Mouse (Mus musculus) left cerebral cortex, adult 18-20 months (tissue): ENCODE data around the gene Brd1. TPM values are rescaled to one million over a fixed set of nuclear protein-coding genes. Genes with fewer than 3 reads are reported as not detected.
"Not testable (repeated sequence)": the region's sequence is repeated elsewhere in the genome, so short reads cannot be mapped to it uniquely, and the experiment has no call there.

Experiments
- DNase-seq, 2 experiments: peaks; one replicate each; pipeline ENCODE4 v3.0.0; 2021 to 2022; ENCODE audit warnings: low spot score in 2 of 2, mixed read lengths in 1 of 2
- long read RNA-seq, 2 experiments: library from polyadenylated mRNA; stranded (forward); transcript quantifications; one replicate each; pipeline ENCODE4 v2.0.0; 2021
- total RNA-seq, 2 experiments: library from RNA; stranded (reverse); gene quantifications; 2 replicates each; pipeline ENCODE4 v1.2.3; 2021

The Brd1 gene
- total RNA-seq: 10 to 100 TPM; 49.9 to 53.0 TPM
- long read RNA-seq, experiment 1, full-length matches to known transcripts: 5 of 46 reads
- long read RNA-seq, experiment 1, partial matches to known transcripts: 21 of 46 reads
- long read RNA-seq, experiment 1, other reads (novel, unspliced or antisense): 20 of 46 reads
- long read RNA-seq, experiment 2, full-length matches to known transcripts: 3 of 22 reads
- long read RNA-seq, experiment 2, partial matches to known transcripts: 14 of 22 reads
- long read RNA-seq, experiment 2, other reads (novel, unspliced or antisense): 5 of 22 reads

- peak; percentile 77 to 86 for DNase-seq
These were observed at the start of gene Brd1 for GRCm38 (mm10) chr15:88733834-88734571. Brd1 (minus strand) TSS chr15:88734233.

GRCm38 (mm10) chr15:88774630-88775029 lies 40.6 kb upstream of the Brd1 start:
- DNase-seq: not testable (repeated sequence)

- DNase-seq: no peak
These were observed 34.5 kb upstream of the Brd1 start for GRCm38 (mm10) chr15:88768537-88768936.

- DNase-seq: not testable (repeated sequence)
These were observed 32.1 kb upstream of the Brd1 start for GRCm38 (mm10) chr15:88766139-88766538.

- no peak for DNase-seq
These were observed 27.5 kb upstream of the Brd1 start for GRCm38 (mm10) chr15:88761551-88761950.

- no peak for DNase-seq
These were observed 24.0 kb upstream of the Brd1 start for GRCm38 (mm10) chr15:88758061-88758460.

GRCm38 (mm10) chr15:88755761-88756160 lies 21.7 kb upstream of the Brd1 start:
- DNase-seq: no peak

- DNase-seq: no peak
These were observed 20.9 kb upstream of the Brd1 start for GRCm38 (mm10) chr15:88754896-88755295.

GRCm38 (mm10) chr15:88752403-88752733 lies 18.3 kb upstream of the Brd1 start:
- no peak for DNase-seq

- peak in 1 of 2 experiments; percentile 33 for DNase-seq
These were observed 17.8 kb upstream of the Brd1 start, which contains the start of gene Zbed4 for GRCm38 (mm10) chr15:88751564-88752402. Zbed4 (plus strand) TSS chr15:88751660.

GRCm38 (mm10) chr15:88750677-88751563 lies 16.9 kb upstream of the Brd1 start:
- peak; percentile 98 to 99 for DNase-seq

GRCm38 (mm10) chr15:88750032-88750431 lies 16.0 kb upstream of the Brd1 start:
- no peak for DNase-seq

- not testable (repeated sequence) for DNase-seq
These were observed 15.6 kb upstream of the Brd1 start for GRCm38 (mm10) chr15:88749617-88750016.

- DNase-seq: no peak
These were observed 11.9 kb upstream of the Brd1 start for GRCm38 (mm10) chr15:88745926-88746325.

GRCm38 (mm10) chr15:88745347-88745746 lies 11.3 kb upstream of the Brd1 start:
- no peak for DNase-seq

GRCm38 (mm10) chr15:88743371-88743770 lies 9.3 kb upstream of the Brd1 start:
- DNase-seq: not testable (repeated sequence)

- DNase-seq: no peak
These were observed 7.3 kb upstream of the Brd1 start for GRCm38 (mm10) chr15:88741366-88741765.

- no peak for DNase-seq
These were observed 4.4 kb upstream of the Brd1 start for GRCm38 (mm10) chr15:88738466-88738865.

GRCm38 (mm10) chr15:88736166-88736565 lies 2.1 kb upstream of the Brd1 start:
- DNase-seq: no peak

- DNase-seq: peak; percentile 56 to 67
These were observed 837 bp downstream of the Brd1 start for GRCm38 (mm10) chr15:88733041-88733751.
